Comparison of ENCODE assay signal across 9 mouse cellular contexts in genomic region chr15:103284647-103285046, GRCm38 (mm10). TPM values are rescaled to one million over a fixed set of nuclear protein-coding genes. Genes with fewer than 3 reads are reported as not detected.
DNase-seq lines count a peak whose midpoint lies in the region; ATAC-seq lines count a peak whose summit lies in the region.
"Had no signal": no experiment of that assay in that cellular context is flagged by ENCODE, and none has a peak within 500 bp of the region (broad histone marks: within the 10 kb centered on the region; RNA-seq: fewer than 3 reads in every experiment).

No protein-coding gene starts in this region.

- ATAC-seq in hindbrain, embryonic 13.5 days (ENCODE audit: low FRiP score), result no peak
- ATAC-seq in hindbrain, embryonic 11.5 days (ENCODE audit: low FRiP score), result no peak
- no peak for ATAC-seq in embryonic facial prominence, embryonic 12.5 days (ENCODE audit: insufficient number of reproducible peaks, insufficient read depth, low FRiP score, low TSS enrichment)

- whole genome bisulfite sequencing in hindbrain, embryonic 13.5 days, result 47% methylated on average over 2 of the region's 2 CpGs
- WGBS in hindbrain, embryonic 11.5 days, result 56% methylated on average over 2 of the region's 2 CpGs
- 34% methylated on average over 2 of the region's 2 CpGs for WGBS in embryonic facial prominence, embryonic 12.5 days

- no peaks in the 10 kb centered on the region for H3K9me3 ChIP-seq in hindbrain, embryonic 13.5 days
- H3K9me3 ChIP-seq in hindbrain, embryonic 11.5 days (ENCODE audit: control insufficient read depth, low read length), result no peaks in the 10 kb centered on the region
- no peaks in the 10 kb centered on the region for H3K9me3 ChIP-seq in embryonic facial prominence, embryonic 12.5 days
- H3K9me3 ChIP-seq: liver, embryonic 13.5 days; stomach, embryonic 15.5 days had no signal

- no peak for DNase-seq in hindbrain, embryonic 11.5 days (ENCODE audit: low spot score)
- peak; percentile 81 for DNase-seq in adipocyte (ENCODE audit: low spot score)
- peak; percentile 38 for DNase-seq in lung, postnatal 10 days
- no peak for DNase-seq in cerebellum, adult 11-12 months
- DNase-seq in cerebellum, adult 18-20 months, result no peak

- peaks cover 27% of the 10 kb centered on the region for H3K4me1 ChIP-seq in hindbrain, embryonic 13.5 days (replicated peaks)
- no peaks in the 10 kb centered on the region for H3K4me1 ChIP-seq in hindbrain, embryonic 11.5 days (replicated peaks; ENCODE audit: control insufficient read depth, insufficient read depth, low read length)
- peaks cover 20% of the 10 kb centered on the region for H3K4me1 ChIP-seq in embryonic facial prominence, embryonic 12.5 days

- H3K4me3 ChIP-seq in hindbrain, embryonic 13.5 days, result no peak overlapping the region
- no peak overlapping the region for H3K4me3 ChIP-seq in hindbrain, embryonic 11.5 days (ENCODE audit: low read depth, low read length)
- no peak overlapping the region for H3K4me3 ChIP-seq in embryonic facial prominence, embryonic 12.5 days
- H3K4me3 ChIP-seq: liver, embryonic 13.5 days; stomach, embryonic 15.5 days had no signal

- peak overlapping the region; percentile 24; the same call in 1 of the 2 replicates for H3K9ac ChIP-seq in hindbrain, embryonic 13.5 days
- no peak overlapping the region for H3K9ac ChIP-seq in hindbrain, embryonic 11.5 days (ENCODE audit: low read depth, low read length)
- no peak overlapping the region for H3K9ac ChIP-seq in embryonic facial prominence, embryonic 12.5 days
- H3K9ac ChIP-seq: liver, embryonic 13.5 days; stomach, embryonic 15.5 days had no signal

- no peaks in the 10 kb centered on the region for H3K27me3 ChIP-seq in hindbrain, embryonic 13.5 days
- no peaks in the 10 kb centered on the region for H3K27me3 ChIP-seq in hindbrain, embryonic 11.5 days (ENCODE audit: control insufficient read depth, insufficient read depth, low read length)
- H3K27me3 ChIP-seq in embryonic facial prominence, embryonic 12.5 days, result no peaks in the 10 kb centered on the region
- H3K27me3 ChIP-seq: liver, embryonic 13.5 days; stomach, embryonic 15.5 days had no signal

- H3K27ac ChIP-seq in hindbrain, embryonic 13.5 days, result peak overlapping the region; percentile 80
- no peak overlapping the region for H3K27ac ChIP-seq in hindbrain, embryonic 11.5 days (ENCODE audit: low read depth, low read length)
- peak overlapping the region; percentile 32; the same call in 1 of the 2 replicates for H3K27ac ChIP-seq in embryonic facial prominence, embryonic 12.5 days
- H3K27ac ChIP-seq: liver, embryonic 13.5 days; stomach, embryonic 15.5 days had no signal

- no peak overlapping the region for H3K4me2 ChIP-seq in hindbrain, embryonic 13.5 days
- no peak overlapping the region for H3K4me2 ChIP-seq in hindbrain, embryonic 11.5 days (replicated peaks; ENCODE audit: low read depth, low read length)
- H3K4me2 ChIP-seq in embryonic facial prominence, embryonic 12.5 days (replicated peaks), result no peak overlapping the region
- H3K4me2 ChIP-seq: liver, embryonic 13.5 days; stomach, embryonic 15.5 days had no signal

- H3K36me3 ChIP-seq in hindbrain, embryonic 13.5 days, result peaks cover 4% of the 10 kb centered on the region; the same call in 1 of the 2 replicates
- H3K36me3 ChIP-seq in hindbrain, embryonic 11.5 days (ENCODE audit: control insufficient read depth, insufficient read depth, low read length), result no peaks in the 10 kb centered on the region
- H3K36me3 ChIP-seq in embryonic facial prominence, embryonic 12.5 days, result 0 out of 2 replicates have a peak, but pooled peaks cover 6% of the 10 kb centered on the region
- H3K36me3 ChIP-seq: stomach, embryonic 15.5 days had no signal

RNA-seq across cellular contexts. Expression of gene Copz1, which starts 12.1 kb away (rescaled TPM):
- polyA plus RNA-seq in hindbrain, embryonic 13.5 days (2015; fragmentation: Nextera tagmentation; extraction: Ambion mirVana), result 219 and 222 TPM in 2 replicates
- polyA plus RNA-seq in hindbrain, embryonic 11.5 days (2014; fragmentation: Nextera tagmentation; extraction: Ambion mirVana), result 310 and 313 TPM in 2 replicates
- 257 and 268 TPM in 2 replicates for polyA plus RNA-seq in embryonic facial prominence, embryonic 12.5 days (2016; fragmentation: Nextera tagmentation; extraction: Ambion mirVana)

RNA-seq across cellular contexts. Expression of gene Gpr84, which starts 25.8 kb away (rescaled TPM):
- polyA plus RNA-seq in hindbrain, embryonic 13.5 days (2015; fragmentation: Nextera tagmentation; extraction: Ambion mirVana), result 0.23 and 0.34 TPM in 2 replicates
- 0.11 and 0.34 TPM in 2 replicates for polyA plus RNA-seq in hindbrain, embryonic 11.5 days (2014; fragmentation: Nextera tagmentation; extraction: Ambion mirVana)
- polyA plus RNA-seq in embryonic facial prominence, embryonic 12.5 days (2016; fragmentation: Nextera tagmentation; extraction: Ambion mirVana), result 0.47 and 0.67 TPM in 2 replicates

RNA-seq across cellular contexts. Expression of gene Nfe2, which starts 26.4 kb away (rescaled TPM):
- polyA plus RNA-seq in hindbrain, embryonic 13.5 days (2015; fragmentation: Nextera tagmentation; extraction: Ambion mirVana), result 1.1 and 1.4 TPM in 2 replicates
- 4.7 and 5.0 TPM in 2 replicates for polyA plus RNA-seq in hindbrain, embryonic 11.5 days (2014; fragmentation: Nextera tagmentation; extraction: Ambion mirVana)
- polyA plus RNA-seq in embryonic facial prominence, embryonic 12.5 days (2016; fragmentation: Nextera tagmentation; extraction: Ambion mirVana), result 4.9 and 5.2 TPM in 2 replicates

RNA-seq across cellular contexts. Expression of gene Hnrnpa1, which starts 44.4 kb away (rescaled TPM):
- 901 and 926 TPM in 2 replicates for polyA plus RNA-seq in hindbrain, embryonic 13.5 days (2015; fragmentation: Nextera tagmentation; extraction: Ambion mirVana)
- 1,309 and 1,311 TPM in 2 replicates for polyA plus RNA-seq in hindbrain, embryonic 11.5 days (2014; fragmentation: Nextera tagmentation; extraction: Ambion mirVana)
- polyA plus RNA-seq in embryonic facial prominence, embryonic 12.5 days (2016; fragmentation: Nextera tagmentation; extraction: Ambion mirVana), result 1,204 and 1,244 TPM in 2 replicates

RNA-seq across cellular contexts. Expression of gene Cbx5, which starts 45.0 kb away (rescaled TPM):
- 143 and 144 TPM in 2 replicates for polyA plus RNA-seq in hindbrain, embryonic 13.5 days (2015; fragmentation: Nextera tagmentation; extraction: Ambion mirVana)
- 185 and 204 TPM in 2 replicates for polyA plus RNA-seq in hindbrain, embryonic 11.5 days (2014; fragmentation: Nextera tagmentation; extraction: Ambion mirVana)
- 173 and 176 TPM in 2 replicates for polyA plus RNA-seq in embryonic facial prominence, embryonic 12.5 days (2016; fragmentation: Nextera tagmentation; extraction: Ambion mirVana)

Comparison
In these comparisons a context has a peak if more than half of its experiments do, and no peak if none do; other contexts are left out.
1. DNase-seq: peak in adipocyte (single experiment) and lung, postnatal 10 days (single experiment); none in hindbrain, embryonic 11.5 days (single experiment), cerebellum, adult 11-12 months (single experiment) and cerebellum, adult 18-20 months (0 of 2).